Mouse (Mus musculus) forebrain, embryonic 14.5 days (tissue): ENCODE measurements around the gene Myo1d. TPM values are rescaled to one million over a fixed set of nuclear protein-coding genes. Genes with fewer than 3 reads are reported as not detected.
A peak's percentile ranks its signal among the peaks of the same experiment; 100 is the strongest.

Experiments used
- ATAC-seq: fragments of 200-750 bp; cut with Nextera tagmentation; 2 replicates; pipeline ENCODE4 v1.8.0; 2017; ENCODE audit warnings: mild to moderate bottlenecking, moderate library complexity
- DNase-seq: peaks from one replicate; pipeline ENCODE4 v3.0.0-alpha.2; 2015; ENCODE audit warnings: low spot score
- H3K27ac ChIP-seq: fragments of 300-500 bp; sonication (generic); 2 replicates; pipeline ENCODE4 v1.5.1; 2014; ENCODE audit warnings: low read depth, mild to moderate bottlenecking, control low read depth, low read length, moderate library complexity
- H3K27me3 ChIP-seq: fragments of 300-500 bp; sonication (generic); replicated peaks from 2 replicates; pipeline ENCODE4 v1.6.1; 2014; ENCODE audit warnings: low read length, control low read depth, mixed read lengths; ENCODE audit not compliant: control insufficient read depth, insufficient read depth
- H3K36me3 ChIP-seq: fragments of 300-500 bp; sonication (generic); 2 replicates; pipeline ENCODE4 v1.6.1; 2014; ENCODE audit warnings: low read length, control low read depth; ENCODE audit not compliant: control insufficient read depth, insufficient read depth
- H3K4me1 ChIP-seq: fragments of 300-500 bp; sonication (generic); 2 replicates; pipeline ENCODE4 v1.6.1; 2014; ENCODE audit warnings: antibody characterized with exemption, low read length, control low read depth; ENCODE audit not compliant: control insufficient read depth, insufficient read depth
- H3K4me2 ChIP-seq: fragments of 300-500 bp; sonication (generic); 2 replicates; pipeline ENCODE4 v1.6.1; 2014; ENCODE audit warnings: mild to moderate bottlenecking, control low read depth, low read length
- H3K4me3 ChIP-seq: fragments of 300-500 bp; sonication (generic); 2 replicates; pipeline ENCODE4 v1.5.1; 2014; ENCODE audit warnings: low read depth, low read length, control low read depth
- H3K9ac ChIP-seq: fragments of 300-500 bp; sonication (generic); 2 replicates; pipeline ENCODE4 v1.6.1; 2014; ENCODE audit warnings: mild to moderate bottlenecking, low read length, control low read depth, moderate library complexity
- H3K9me3 ChIP-seq: fragments of 300-500 bp; sonication (generic); replicated peaks from 2 replicates; pipeline ENCODE4 v1.6.1; 2016; ENCODE audit warnings: low read length, control low read depth, mixed read lengths; ENCODE audit not compliant: control insufficient read depth
- WGBS: fragments of 180-500 bp; shearing (Covaris S2); extraction: QIAGEN DNeasy Blood & Tissue Kit; methylation state at CpG from one replicate; pipeline ENCODE4 v1.1.7; 2014; 5-methylcytosine and 5-hydroxymethylcytosine counted together
- polyA plus RNA-seq: library from polyadenylated mRNA; unstranded; fragments of >200 nt; fragmentation: Nextera tagmentation; extraction: Ambion mirVana; gene quantifications from 2 replicates; pipeline ENCODE4 v1.2.1, GENCODE M21; 2014

The Myo1d gene
- polyA plus RNA-seq, 1 experiment from 2014 or later = 1.3 TPM

DNA sequence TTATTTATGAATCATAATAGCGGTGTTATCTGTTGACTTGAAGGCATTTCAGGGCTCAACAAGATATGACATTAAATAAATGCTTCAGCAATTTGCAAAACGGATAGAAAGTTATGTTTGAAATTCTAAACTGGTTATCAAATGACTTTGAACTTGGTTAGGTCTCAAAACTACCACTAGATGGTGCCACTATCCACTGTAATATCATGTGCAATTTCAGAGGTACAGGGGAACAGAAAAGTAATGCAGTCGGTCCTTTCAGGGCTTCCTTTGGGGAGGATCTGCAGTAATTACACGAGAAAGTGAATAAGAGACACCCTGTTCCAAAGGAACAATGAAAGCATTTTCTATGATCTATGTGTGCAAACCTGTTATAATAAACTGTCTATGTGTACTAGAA lies 83.5 kb downstream of the Myo1d start:
- 15% methylated on average over 4 of the region's 4 CpGs for WGBS
- Histone ChIP-seq H3K27ac (no peak overlapping the region), H3K27me3 (no peaks in the 10 kb centered on the region), H3K4me1 (no peaks in the 10 kb centered on the region), H3K4me3 (no peak overlapping the region), H3K4me2 (no peak overlapping the region), H3K36me3 (no peaks in the 10 kb centered on the region), H3K9ac (no peak overlapping the region), H3K9me3 (no peaks in the 10 kb centered on the region)
- peak; percentile 88 for DNase-seq
- no peak for ATAC-seq

DNA sequence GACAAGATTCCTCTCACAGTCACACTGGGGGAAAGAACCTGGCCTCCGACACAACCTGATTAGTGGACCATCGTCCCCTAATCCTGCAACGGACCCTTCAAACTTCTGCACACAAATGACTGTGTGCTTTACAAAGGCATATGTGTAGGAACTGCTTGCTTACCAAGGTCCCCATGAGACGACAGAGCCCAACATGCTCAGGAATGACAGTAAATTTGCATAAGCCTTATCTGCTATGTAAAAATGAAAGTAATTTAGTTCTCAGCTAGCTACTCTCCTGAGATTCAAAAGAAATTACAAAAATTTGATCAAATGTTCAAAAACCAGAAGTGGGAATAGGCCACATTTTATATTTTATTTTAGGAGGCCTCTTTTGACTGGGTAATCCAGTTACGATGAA lies 95.2 kb downstream of the Myo1d start:
- no peaks in the 10 kb centered on the region for H3K9me3 ChIP-seq
- no peak overlapping the region for H3K9ac ChIP-seq
- no peak overlapping the region for H3K4me3 ChIP-seq
- no peaks in the 10 kb centered on the region for H3K36me3 ChIP-seq
- ATAC-seq (no peak), DNase-seq (no peak)
- no peak overlapping the region for H3K4me2 ChIP-seq
- H3K4me1 ChIP-seq = no peaks in the 10 kb centered on the region
- H3K27ac ChIP-seq = no peak overlapping the region
- WGBS = 83% methylated on average over 5 of the region's 5 CpGs
- H3K27me3 ChIP-seq = no peaks in the 10 kb centered on the region

DNA sequence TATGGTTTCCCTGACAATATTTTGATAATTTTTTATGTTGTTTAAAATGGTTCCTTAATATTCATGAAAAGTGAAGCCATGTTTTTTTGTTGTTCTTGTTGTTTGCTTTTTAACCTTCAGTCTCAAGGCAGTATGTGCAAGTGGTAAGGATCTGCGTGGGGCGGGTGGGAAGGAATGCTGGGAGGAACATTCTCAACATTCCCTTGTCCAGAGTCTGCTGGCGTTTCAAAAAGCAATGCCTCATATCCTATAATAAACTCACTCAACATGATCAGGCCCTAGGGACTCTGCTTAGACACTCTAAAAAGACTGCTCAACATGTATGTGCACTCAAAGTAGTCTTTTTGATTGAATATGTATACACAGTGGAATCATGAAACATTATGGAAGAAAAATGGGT lies 97.1 kb downstream of the Myo1d start:
- no peaks in the 10 kb centered on the region for H3K27me3 ChIP-seq
- WGBS = 84% methylated on average over 3 of the region's 3 CpGs
- H3K9me3 ChIP-seq = no peaks in the 10 kb centered on the region
- H3K36me3 ChIP-seq = no peaks in the 10 kb centered on the region
- H3K9ac ChIP-seq = no peak overlapping the region
- ATAC-seq = no peak
- H3K27ac ChIP-seq = no peak overlapping the region
- H3K4me2 ChIP-seq = no peak overlapping the region
- H3K4me3 ChIP-seq = no peak overlapping the region
- DNase-seq = no peak
- H3K4me1 ChIP-seq = no peaks in the 10 kb centered on the region

DNA sequence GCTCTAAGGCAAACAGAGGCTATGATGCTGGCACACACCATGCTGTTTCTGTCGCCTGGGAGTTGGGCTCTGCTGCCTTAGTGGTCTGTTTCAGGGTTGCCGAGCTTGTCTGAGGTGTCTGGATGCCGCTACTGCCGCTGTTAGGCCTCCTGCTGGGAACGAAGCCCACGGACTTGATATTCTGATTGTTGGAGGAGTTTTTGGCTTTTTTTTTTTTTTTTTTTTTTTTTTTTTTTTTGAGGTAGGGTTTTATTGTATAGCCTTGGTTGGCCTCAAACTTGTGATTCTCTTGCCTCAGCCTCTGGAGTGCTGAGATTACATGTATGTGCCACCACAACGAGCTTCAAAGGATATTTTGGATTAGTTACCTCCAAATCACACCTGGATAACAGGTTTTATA lies 106.8 kb downstream of the Myo1d start:
- Histone ChIP-seq H3K9ac (no peak overlapping the region), H3K27me3 (no peaks in the 10 kb centered on the region), H3K9me3 (no peaks in the 10 kb centered on the region), H3K4me1 (no peaks in the 10 kb centered on the region), H3K36me3 (no peaks in the 10 kb centered on the region), H3K27ac (no peak overlapping the region), H3K4me2 (no peak overlapping the region), H3K4me3 (no peak overlapping the region)
- 44% methylated on average over 7 of the region's 7 CpGs for WGBS
- no peak for ATAC-seq
- DNase-seq = no peak

DNA sequence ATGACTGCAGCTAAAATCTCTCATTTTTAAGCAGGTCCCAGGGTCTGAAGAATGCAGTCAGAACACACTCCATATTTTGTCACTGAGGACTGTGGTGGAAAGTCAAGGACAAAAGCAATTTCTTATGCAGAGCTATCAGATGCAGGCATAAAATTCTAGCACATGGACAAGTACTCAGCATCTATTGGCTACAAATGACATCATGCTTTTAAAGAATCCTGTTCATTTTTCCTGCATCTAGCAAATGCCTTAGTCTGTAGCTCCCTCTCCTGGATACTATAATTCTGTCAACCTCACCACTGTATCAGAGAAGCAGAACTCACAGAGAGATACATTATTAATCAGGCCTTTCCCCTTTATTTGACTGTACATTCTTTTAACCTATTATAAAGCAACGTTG lies 109.4 kb downstream of the Myo1d start:
- H3K36me3 ChIP-seq = no peaks in the 10 kb centered on the region
- H3K4me3 ChIP-seq = no peak overlapping the region
- no peaks in the 10 kb centered on the region for H3K9me3 ChIP-seq
- 39% methylated on average over 1 of the region's 1 CpGs for WGBS
- 0 out of 2 replicates have a peak overlapping the region, but pooled peaks have one; percentile 13 for H3K9ac ChIP-seq
- DNase-seq = peak; percentile 96
- no peaks in the 10 kb centered on the region for H3K4me1 ChIP-seq
- H3K27ac ChIP-seq = no peak overlapping the region
- no peak overlapping the region for H3K4me2 ChIP-seq
- no peaks in the 10 kb centered on the region for H3K27me3 ChIP-seq
- ATAC-seq = peak; percentile 94

DNA sequence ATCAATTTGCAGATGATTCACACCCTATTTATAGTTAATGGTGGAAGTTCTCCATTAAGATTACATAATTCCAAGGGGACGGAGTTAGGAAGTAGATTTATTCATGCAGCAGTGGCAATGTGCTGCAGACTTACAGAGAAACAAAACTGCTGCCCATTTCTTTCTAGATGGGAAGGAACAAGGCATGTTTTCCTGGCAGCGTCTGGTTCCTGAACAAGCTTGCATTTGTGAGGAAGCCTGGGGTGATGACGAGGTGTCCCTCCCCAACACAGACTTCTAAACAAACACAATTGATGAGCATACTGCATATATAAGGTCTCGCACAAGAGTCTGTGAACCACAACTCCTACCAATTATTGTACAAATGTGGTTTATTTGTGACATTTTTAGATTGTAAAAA lies 109.9 kb downstream of the Myo1d start:
- DNase-seq = peak; percentile 31
- Histone ChIP-seq H3K4me3 (no peak overlapping the region), H3K27me3 (no peaks in the 10 kb centered on the region), H3K36me3 (no peaks in the 10 kb centered on the region), H3K9ac (0 out of 2 replicates have a peak overlapping the region, but pooled peaks have one; percentile 13), H3K4me1 (no peaks in the 10 kb centered on the region), H3K4me2 (no peak overlapping the region), H3K9me3 (no peaks in the 10 kb centered on the region), H3K27ac (no peak overlapping the region)
- peak; percentile 18; the same call in 1 of the 2 replicates for ATAC-seq
- WGBS = 64% methylated on average over 4 of the region's 4 CpGs

DNA sequence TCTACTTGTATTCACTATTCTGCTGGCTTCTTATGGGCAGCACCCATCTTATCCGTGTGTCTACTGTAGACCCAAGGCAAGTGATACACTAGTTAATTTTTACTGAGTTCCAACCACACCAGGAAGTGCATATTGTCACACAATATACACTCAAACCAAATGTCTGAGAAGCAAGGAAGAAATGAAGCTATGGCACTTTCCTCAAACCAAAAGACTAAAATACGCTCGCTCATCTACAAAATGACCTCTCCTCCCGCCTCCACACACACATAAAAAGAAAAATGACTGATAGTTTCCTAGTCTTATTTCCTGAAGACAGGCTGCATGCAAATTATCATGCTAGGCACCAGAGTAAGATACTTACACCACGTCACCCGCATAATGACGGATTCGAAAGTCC lies 113.6 kb downstream of the Myo1d start:
- H3K4me3 ChIP-seq = no peak overlapping the region
- ATAC-seq (no peak), DNase-seq (no peak)
- no peaks in the 10 kb centered on the region for H3K4me1 ChIP-seq
- no peaks in the 10 kb centered on the region for H3K9me3 ChIP-seq
- H3K27me3 ChIP-seq = no peaks in the 10 kb centered on the region
- 93% methylated on average over 8 of the region's 8 CpGs for WGBS
- no peak overlapping the region for H3K4me2 ChIP-seq
- no peak overlapping the region for H3K9ac ChIP-seq
- no peaks in the 10 kb centered on the region for H3K36me3 ChIP-seq
- H3K27ac ChIP-seq = no peak overlapping the region

DNA sequence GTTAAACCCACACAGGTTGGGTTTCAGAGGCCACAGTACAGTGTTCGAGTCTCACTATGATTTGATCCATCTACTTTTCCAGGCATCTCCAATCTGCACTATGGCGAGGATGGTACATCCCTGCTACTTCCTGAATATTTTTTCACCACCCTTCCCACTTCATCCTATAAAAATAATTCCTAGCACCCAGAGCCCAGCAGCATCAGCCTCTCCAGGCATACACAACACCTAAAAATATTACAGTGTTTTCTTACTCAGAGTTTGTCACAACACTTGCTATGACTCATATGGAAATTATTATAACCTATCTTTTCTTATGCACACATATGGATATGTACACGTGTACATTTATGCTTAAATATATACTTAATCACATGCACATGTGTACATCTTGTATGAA lies 115.6 kb downstream of the Myo1d start:
- Histone ChIP-seq H3K4me1 (no peaks in the 10 kb centered on the region), H3K4me2 (no peak overlapping the region), H3K27me3 (no peaks in the 10 kb centered on the region), H3K9ac (no peak overlapping the region), H3K4me3 (no peak overlapping the region), H3K36me3 (no peaks in the 10 kb centered on the region), H3K9me3 (no peaks in the 10 kb centered on the region), H3K27ac (no peak overlapping the region)
- DNase-seq = no peak
- no peak for ATAC-seq
- WGBS = 94% methylated on average over 3 of the region's 3 CpGs

DNA sequence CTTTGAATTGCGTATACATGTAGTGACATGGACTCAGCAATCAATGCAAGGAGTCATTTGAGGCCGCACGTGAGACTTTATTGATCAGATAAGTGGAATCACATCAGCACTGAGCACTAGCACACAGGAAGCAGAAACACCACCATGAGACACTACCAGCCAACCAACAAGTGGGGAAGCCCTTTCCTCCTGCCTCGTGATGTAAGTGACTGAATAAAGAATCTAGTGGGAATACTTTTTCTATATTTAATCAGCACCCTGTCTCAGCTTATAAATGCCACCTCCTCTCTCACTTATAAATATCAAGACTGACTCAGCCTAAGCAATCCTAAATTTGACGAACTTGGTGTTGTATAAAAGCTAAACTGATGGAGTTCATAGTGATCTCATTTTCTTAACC lies 134.7 kb downstream of the Myo1d start:
- DNase-seq (no peak), ATAC-seq (no peak)
- WGBS = 91% methylated on average over 5 of the region's 5 CpGs

More for the DNA sequence above, 134.7 kb downstream of the Myo1d start:
- Histone ChIP-seq H3K27ac (no peak overlapping the region), H3K9me3 (no peaks in the 10 kb centered on the region), H3K27me3 (no peaks in the 10 kb centered on the region), H3K9ac (no peak overlapping the region), H3K36me3 (no peaks in the 10 kb centered on the region), H3K4me1 (no peaks in the 10 kb centered on the region), H3K4me2 (no peak overlapping the region), H3K4me3 (no peak overlapping the region)
